Mouse (Mus musculus): ENCODE results near the gene Cdkn2b.

GRCm38 (mm10) chr4:89286566-89286965, 24.3 kb downstream of the Cdkn2b start:
- no peak for TF ChIP-seq POLR2AphosphoS5 (IDR thresholded peaks at IDR 0.05; ENCODE audit: borderline replicate concordance, low read depth, low read length)
- TF ChIP-seq CTCF (IDR thresholded peaks at IDR 0.05 in 2 of 3, conservative IDR thresholded peaks at IDR 0.05 in 1 of 3; ENCODE audit: control insufficient read depth in 1 of 3, insufficient read depth in 1 of 3, low read depth in 2 of 3, low read length in 3 of 3, poor library complexity in 1 of 3, severe bottlenecking in 1 of 3): no peak
- TF ChIP-seq MAX (IDR thresholded peaks at IDR 0.05; ENCODE audit: low read length): no peak
- TF ChIP-seq POLR2A (IDR thresholded peaks at IDR 0.05; ENCODE audit: control insufficient read depth in 1 of 2, insufficient read depth in 1 of 2, low read depth in 1 of 2, low read length in 2 of 2, poor library complexity in 1 of 2): no peak
- no peak for TF ChIP-seq GABPA (IDR thresholded peaks at IDR 0.05; ENCODE audit: low read depth, low read length)
- TF ChIP-seq ZC3H11A (IDR thresholded peaks at IDR 0.05; ENCODE audit: low read depth, low read length): no peak
- no peak for TF ChIP-seq SMC3 (IDR thresholded peaks at IDR 0.05; ENCODE audit: low read depth, low read length)
- TF ChIP-seq HCFC1 (IDR thresholded peaks at IDR 0.05; ENCODE audit: low read depth, low read length): no peak
- TF ChIP-seq ZNF384 (IDR thresholded peaks at IDR 0.05; ENCODE audit: low read depth, low read length): no peak
- TF ChIP-seq EP300 (IDR thresholded peaks at IDR 0.05; ENCODE audit: low read depth in 1 of 2, low read length in 2 of 2): no peak

All from MEL (cell line).